Mouse (Mus musculus) regulatory T cell (primary cell): Measurements from ENCODE around the gene Naa10.

ENCODE experiments used
- in situ Hi-C: fragments of 300-600 bp; cut with MboI, MseI; formaldehyde crosslinking; loops from one replicate; pipeline ENCODE4 v1.15.1; 2025; ENCODE audit warnings: high pct_unique_total_duplicates

Naa10 gene

DNA sequence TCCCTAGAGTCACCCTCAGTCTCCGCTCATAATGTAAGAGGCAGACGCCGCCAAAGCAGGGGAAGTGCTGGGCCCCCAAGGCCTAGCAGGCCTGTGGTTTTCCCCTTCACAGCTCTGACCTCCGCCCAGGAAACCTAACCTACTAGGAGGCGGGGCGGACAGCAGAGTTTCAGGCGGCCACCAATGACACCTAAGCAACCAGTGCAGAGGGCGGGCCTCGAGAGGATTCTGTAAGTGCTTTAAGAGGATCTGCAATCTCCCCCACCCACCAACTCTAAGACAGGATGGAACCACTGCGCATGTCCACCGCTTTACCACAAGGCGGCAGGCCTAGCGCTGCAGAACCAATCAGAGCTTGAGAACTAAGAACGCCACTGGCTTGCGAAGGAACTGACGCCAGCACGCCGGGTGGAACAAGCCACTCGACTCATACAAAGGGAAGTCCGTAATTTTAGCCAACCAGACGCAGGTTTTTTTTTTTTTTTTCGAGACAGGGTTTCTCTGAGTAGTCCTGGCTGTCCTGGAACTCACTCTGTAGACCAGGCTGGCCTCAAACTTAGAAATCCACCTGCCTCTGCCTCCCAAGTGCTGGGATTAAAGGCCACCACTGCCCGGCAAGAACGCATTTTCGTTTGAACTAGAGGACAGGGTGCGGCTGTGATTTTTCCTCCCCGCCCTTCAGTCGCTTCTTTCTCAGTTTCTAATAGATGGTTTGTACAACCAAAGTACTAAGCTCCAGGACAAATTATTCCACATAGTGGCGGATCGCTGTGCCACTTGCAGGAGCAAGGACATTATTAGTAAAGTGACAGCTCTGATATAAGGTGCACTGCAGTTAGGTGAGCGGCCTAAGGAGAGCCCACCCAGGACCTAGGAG is 6.7 kb downstream of the Naa10 start:
- in situ Hi-C loops = no loop called here

DNA sequence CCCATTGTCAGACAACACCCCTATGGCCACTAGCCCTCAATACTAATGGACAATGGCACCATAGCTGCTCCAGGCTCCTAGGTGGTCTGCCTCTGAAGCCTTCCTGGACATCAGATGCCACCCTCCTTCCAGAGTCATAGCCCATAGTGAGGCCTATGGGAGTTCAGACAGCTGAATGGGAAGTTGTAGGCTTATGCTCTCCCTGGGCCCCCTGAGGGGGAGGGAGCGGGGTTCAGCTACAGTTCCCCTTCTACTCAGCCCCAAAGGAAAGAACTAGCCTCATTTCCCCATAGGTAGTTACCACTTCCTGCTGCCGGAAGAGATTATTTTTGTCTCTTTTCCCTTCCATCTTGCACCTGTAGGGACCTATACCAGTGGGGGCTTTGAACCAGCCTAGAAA is 10.2 kb downstream of the Naa10 start:
- in situ Hi-C loops = no loop called here

- in situ Hi-C loops = no loop called here
Measured at GRCm38 (mm10) chrX:73911156-73911555, 10.6 kb downstream of the Naa10 start.

DNA sequence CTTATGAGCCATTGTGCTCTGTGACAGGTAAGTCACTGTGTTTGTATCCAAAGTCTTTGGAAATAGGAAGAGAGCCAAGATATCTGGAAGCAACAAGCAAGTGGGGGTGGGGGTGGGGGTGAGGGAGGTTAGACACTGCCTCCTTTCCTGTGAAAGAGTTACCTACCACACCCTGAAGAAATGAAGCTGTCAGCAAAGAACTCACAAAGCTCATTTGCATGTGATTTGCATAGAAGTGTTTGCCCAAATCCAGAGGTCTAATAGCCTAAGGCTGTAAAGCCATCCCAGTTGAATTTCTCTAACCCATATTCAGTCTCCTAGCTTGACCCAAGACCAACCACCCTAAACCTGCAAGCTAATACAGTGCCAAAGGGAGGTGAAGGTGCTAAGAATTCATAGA is 11.3 kb downstream of the Naa10 start:
- in situ Hi-C loops = no loop called here

DNA sequence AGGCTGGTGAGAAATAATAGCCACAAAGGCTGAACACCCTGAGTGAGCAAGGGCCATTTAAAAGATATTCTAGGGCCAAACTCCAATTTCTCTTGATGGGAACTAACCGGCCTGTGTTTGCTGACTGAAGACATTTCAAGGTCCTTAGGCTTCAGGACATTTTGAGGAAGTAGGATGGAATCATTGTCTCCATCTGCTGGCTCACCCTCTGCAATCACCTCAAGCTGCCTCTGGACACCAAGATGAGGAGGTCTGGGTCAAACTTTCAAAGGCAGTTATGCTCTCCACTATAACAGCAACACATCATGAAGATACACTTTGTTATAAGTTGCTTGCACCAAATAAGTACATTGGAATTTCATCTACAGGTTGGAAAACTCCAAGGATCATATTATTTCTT is 11.7 kb downstream of the Naa10 start:
- in situ Hi-C loops = no loop called here

DNA sequence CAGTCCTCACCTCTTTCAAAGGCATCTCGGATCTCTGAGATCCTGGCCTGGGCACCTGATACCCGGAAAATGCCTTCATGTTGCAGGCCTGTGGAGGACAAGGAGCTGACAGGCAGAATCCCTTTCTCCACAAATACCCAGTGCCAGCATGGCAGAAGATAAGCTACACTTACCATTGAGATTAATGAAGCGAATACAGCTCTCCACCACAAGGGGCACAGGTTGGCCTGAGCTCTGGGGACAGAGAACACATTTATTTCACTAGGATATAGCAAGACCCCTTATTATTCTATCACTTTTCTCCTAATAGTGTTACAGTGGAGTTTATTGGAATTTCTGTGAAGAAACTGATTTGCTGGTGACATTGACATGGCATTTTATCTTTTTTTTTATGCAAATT is 23.8 kb downstream of the Naa10 start:
- in situ Hi-C loops = no loop called here

DNA sequence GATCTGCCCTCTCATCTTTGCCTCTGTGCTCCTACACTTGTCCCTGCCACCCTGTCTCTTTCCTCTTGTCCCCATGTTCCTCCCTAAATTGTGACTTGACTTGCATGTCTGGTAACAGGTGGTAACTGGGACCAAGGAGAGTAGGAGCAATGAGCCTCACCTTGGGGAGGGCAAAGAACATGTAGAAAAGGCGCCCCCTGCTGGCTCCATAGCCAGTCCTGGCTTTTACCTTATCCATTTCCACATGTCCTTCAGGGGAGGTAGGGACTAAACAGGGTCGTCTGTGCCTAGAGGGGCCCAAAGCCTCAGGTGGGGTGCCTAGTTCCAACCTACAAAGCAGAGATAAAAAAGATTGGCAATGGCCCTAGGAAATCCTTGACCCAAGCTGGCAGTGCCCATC is 26.0 kb downstream of the Naa10 start, which contains the start of gene L1cam:
TSS of gene L1cam (minus strand) at position 387 of the 400 bp plus-strand sequence.
- in situ Hi-C loops = no loop called here

DNA sequence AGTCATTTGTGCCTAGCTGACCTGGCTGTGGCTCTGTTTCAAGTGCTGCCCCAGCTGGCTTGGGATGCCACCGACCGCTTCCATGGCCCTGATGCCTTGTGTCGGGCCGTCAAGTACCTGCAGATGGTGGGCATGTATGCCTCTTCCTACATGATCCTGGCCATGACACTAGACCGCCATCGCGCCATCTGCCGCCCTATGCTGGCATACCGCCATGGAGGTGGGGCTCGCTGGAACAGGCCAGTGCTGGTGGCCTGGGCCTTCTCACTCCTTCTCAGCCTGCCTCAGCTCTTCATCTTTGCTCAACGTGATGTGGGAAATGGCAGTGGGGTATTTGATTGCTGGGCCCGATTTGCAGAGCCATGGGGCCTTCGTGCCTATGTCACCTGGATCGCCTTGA is 28.9 kb downstream of the Naa10 start:
- in situ Hi-C loops = no loop called here

- in situ Hi-C loops = no loop called here
Measured at GRCm38 (mm10) chrX:73891551-73892152, 30.1 kb downstream of the Naa10 start, which contains the start of gene Avpr2. Gene Avpr2, plus strand, starts transcription at chrX:73892102.

GRCm38 (mm10) chrX:73881463-73881862 is 40.3 kb downstream of the Naa10 start:
- in situ Hi-C loops = no loop called here

GRCm38 (mm10) chrX:73881036-73881427 is 40.7 kb downstream of the Naa10 start:
- in situ Hi-C loops = no loop called here

- in situ Hi-C loops = no loop called here
Measured at GRCm38 (mm10) chrX:73880194-73881035, 41.3 kb downstream of the Naa10 start.

GRCm38 (mm10) chrX:73877014-73877413 is 44.7 kb downstream of the Naa10 start:
- in situ Hi-C loops = no loop called here

GRCm38 (mm10) chrX:73875881-73876280 is 45.9 kb downstream of the Naa10 start:
- in situ Hi-C loops = no loop called here

DNA sequence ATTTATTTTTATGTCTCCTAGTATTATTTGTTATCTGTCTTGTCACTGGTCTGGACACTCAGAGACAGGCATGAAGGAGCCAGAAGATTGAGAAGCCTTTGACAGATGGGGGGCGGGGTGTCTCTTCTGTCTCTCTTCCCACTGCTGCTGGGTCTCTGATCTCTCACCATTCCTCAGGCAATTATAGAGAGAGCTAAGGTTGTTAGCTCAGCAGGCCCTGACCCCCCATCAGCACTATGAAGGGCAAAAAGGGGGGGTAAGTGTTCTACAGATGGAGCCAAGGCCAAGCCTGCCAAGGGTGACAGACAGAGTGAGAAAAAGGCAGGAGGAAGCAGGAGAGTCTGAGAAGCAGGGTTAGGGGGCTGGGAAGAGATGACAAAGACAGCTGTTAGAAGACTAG is 49.8 kb downstream of the Naa10 start:
- in situ Hi-C loops = no loop called here

- in situ Hi-C loops = no loop called here
Measured at GRCm38 (mm10) chrX:73871474-73871873, 50.3 kb downstream of the Naa10 start.

GRCm38 (mm10) chrX:73869334-73869733 is 52.4 kb downstream of the Naa10 start:
- in situ Hi-C loops = no loop called here

DNA sequence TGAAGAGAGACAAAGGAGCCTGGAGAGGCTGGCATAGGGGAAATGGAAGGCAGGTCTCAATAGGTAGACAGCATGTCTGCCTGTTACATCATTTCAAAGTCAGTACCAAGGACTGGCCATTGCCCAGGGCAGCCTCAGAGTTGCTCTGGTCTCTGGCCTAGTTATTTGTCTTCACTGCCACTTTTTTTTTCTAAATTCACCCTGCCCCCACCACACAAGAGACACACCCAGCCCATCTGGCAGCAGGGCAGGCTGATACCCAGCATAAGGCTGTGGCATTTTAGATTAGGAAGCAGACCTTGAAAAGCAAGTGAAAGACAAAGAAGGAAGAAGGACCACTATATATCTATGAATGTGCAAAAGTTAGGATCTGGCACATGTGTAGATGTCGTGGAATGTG is 53.9 kb downstream of the Naa10 start:
- in situ Hi-C loops = no loop called here

GRCm38 (mm10) chrX:73867256-73867655 is 54.5 kb downstream of the Naa10 start:
- in situ Hi-C loops = no loop called here
